Mouse (Mus musculus) ES-E14 (cell line): ENCODE measurements around the gene Tmem95. TPM values are rescaled to one million over a fixed set of nuclear protein-coding genes. Genes with fewer than 3 reads are reported as not detected.

Experiments
- DNase-seq: peaks from one replicate; pipeline ENCODE4 v3.0.0-alpha.2; 2013; ENCODE audit warnings: low read depth, low spot score
- H3K27ac ChIP-seq: 2 replicates; pipeline ENCODE4 v1.5.1; 2012; ENCODE audit warnings: low read depth, mild to moderate bottlenecking, low read length, moderate library complexity, mixed read lengths; ENCODE audit not compliant: poor library complexity, insufficient read depth, severe bottlenecking
- H3K36me3 ChIP-seq: 2 replicates; pipeline ENCODE4 v1.6.1; 2012; ENCODE audit warnings: mild to moderate bottlenecking, low read length, moderate library complexity, mixed read lengths; ENCODE audit not compliant: control insufficient read depth, poor library complexity, insufficient read depth, severe bottlenecking
- H3K4me1 ChIP-seq, 2 experiments: fragments of 150-350 bp in 1 of 2; sonication (generic) in 1 of 2; 2 replicates each; pipeline ENCODE4 v1.6.1; 2012; ENCODE audit warnings: low read length in 2 of 2, mild to moderate bottlenecking in 1 of 2, mixed read lengths in 1 of 2; ENCODE audit not compliant: control insufficient read depth in 2 of 2, insufficient read depth in 2 of 2, poor library complexity in 1 of 2
- H3K4me3 ChIP-seq, 2 experiments: fragments of 150-350 bp in 1 of 2; sonication (generic) in 1 of 2; 2 replicates each; pipeline ENCODE4 v1.5.1; 2012; ENCODE audit warnings: low read length in 2 of 2, low read depth in 1 of 2, mild to moderate bottlenecking in 1 of 2, mixed read lengths in 1 of 2; ENCODE audit not compliant: insufficient read depth in 1 of 2, poor library complexity in 1 of 2, severe bottlenecking in 1 of 2
- H3K9ac ChIP-seq: 2 replicates; pipeline ENCODE4 v1.6.1; 2012; ENCODE audit warnings: low read depth, mild to moderate bottlenecking, low read length, mixed read lengths; ENCODE audit not compliant: poor library complexity, insufficient read depth, severe bottlenecking
- H3K9me3 ChIP-seq: fragments of 150-350 bp; sonication (generic); 2 replicates; pipeline ENCODE4 v1.6.1; 2012; ENCODE audit warnings: low read depth, mild to moderate bottlenecking, low read length; ENCODE audit not compliant: control insufficient read depth, insufficient read depth
- CHD2 ChIP-seq: IDR thresholded peaks from 2 replicates; pipeline ENCODE4 v1.6.1; 2014; ENCODE audit warnings: mild to moderate bottlenecking, low read depth, low read length, inconsistent platforms
- HCFC1 ChIP-seq: IDR thresholded peaks from 2 replicates; pipeline ENCODE4 v1.6.1; 2012; ENCODE audit warnings: low read length, inconsistent platforms, borderline replicate concordance; ENCODE audit not compliant: insufficient read depth
- MAFK ChIP-seq: IDR thresholded peaks from 2 replicates; pipeline ENCODE4 v1.6.1; 2014; ENCODE audit warnings: mild to moderate bottlenecking, low read depth, low read length, inconsistent platforms; ENCODE audit not compliant: insufficient read depth
- ZC3H11A ChIP-seq: IDR thresholded peaks from 2 replicates; pipeline ENCODE4 v1.6.1; 2012; ENCODE audit warnings: low read depth, mild to moderate bottlenecking, inconsistent platforms, low read length, borderline replicate concordance
- ZNF384 ChIP-seq: IDR thresholded peaks from 2 replicates; pipeline ENCODE4 v1.6.1; 2012; ENCODE audit warnings: low read depth, low read length, inconsistent platforms
- in situ Hi-C, 2 experiments: fragments of 600-800 bp; cut with MboI; formaldehyde crosslinking; loops; one replicate each; pipeline ENCODE4 v1.15.1; 2025; ENCODE audit warnings: low sequenced_read_pairs in 2 of 2, inconsistent platforms in 1 of 2; ENCODE audit not compliant: unreplicated experiment in 2 of 2
- total RNA-seq: library from RNA; depleted of rRNA; stranded (reverse); fragments of 300-350 nt; gene quantifications from 2 replicates; pipeline ENCODE4 v1.2.3, GENCODE M21; 2012

The Tmem95 gene
- total RNA-seq, 1 experiment = not detected

GRCm38 (mm10) chr11:69858113-69858998, 19.5 kb downstream of the Tmem95 start, which contains the start of gene Tnk1:
Gene Tnk1 (minus strand): TSS chr11:69858730.
- TF ChIP-seq HCFC1 (no peak), ZNF384 (no peak), CHD2 (no peak), ZC3H11A (no peak), MAFK (no peak)
- Histone ChIP-seq H3K9me3 (no peaks in the 10 kb centered on the region), H3K27ac (no peak within 1 kb of the TSS), H3K36me3 (peaks cover 4% of the 10 kb centered on the region; the same call in 1 of the 2 replicates), H3K9ac (peak within 1 kb of the TSS; percentile 67), H3K4me1 (peaks cover 4 to 14% of the 10 kb centered on the region in 2 experiments; a peak in 2 of 4 replicates), H3K4me3 (peak within 1 kb of the TSS; percentile 53 to 65)
- in situ Hi-C loops = no loop called here
- DNase-seq = no peak

- no peaks in the 10 kb centered on the region for H3K9me3 ChIP-seq
- TF ChIP-seq CHD2 = no peak
- TF ChIP-seq ZC3H11A = no peak
- TF ChIP-seq ZNF384 = no peak
- no peak for TF ChIP-seq MAFK
- TF ChIP-seq HCFC1 = no peak
- H3K4me3 ChIP-seq = peak overlapping the region; percentile 52 to 58
- no peak overlapping the region for H3K27ac ChIP-seq
- peaks cover 15% of the 10 kb centered on the region; the same call in 1 of the 2 replicates for H3K36me3 ChIP-seq
- DNase-seq = no peak
- H3K9ac ChIP-seq = no peak overlapping the region
- in situ Hi-C loops = no loop called here
- H3K4me1 ChIP-seq = peaks cover 4 to 14% of the 10 kb centered on the region in 2 experiments; a peak in 2 of 4 replicates
These were observed 22.5 kb downstream of the Tmem95 start for GRCm38 (mm10) chr11:69855347-69855746.

GRCm38 (mm10) chr11:69854680-69855079, 23.1 kb downstream of the Tmem95 start:
- TF ChIP-seq MAFK = no peak
- TF ChIP-seq HCFC1 = no peak
- no peak for TF ChIP-seq CHD2
- TF ChIP-seq ZC3H11A = no peak
- TF ChIP-seq ZNF384 = no peak
- Histone ChIP-seq H3K36me3 (peaks cover 16% of the 10 kb centered on the region; the same call in 1 of the 2 replicates), H3K4me1 (peaks cover 4 to 14% of the 10 kb centered on the region in 2 experiments; a peak in 2 of 4 replicates), H3K27ac (no peak overlapping the region), H3K9me3 (no peaks in the 10 kb centered on the region), H3K9ac (no peak overlapping the region), H3K4me3 (no peak overlapping the region)
- in situ Hi-C loops = no loop called here
- DNase-seq = no peak

DNA sequence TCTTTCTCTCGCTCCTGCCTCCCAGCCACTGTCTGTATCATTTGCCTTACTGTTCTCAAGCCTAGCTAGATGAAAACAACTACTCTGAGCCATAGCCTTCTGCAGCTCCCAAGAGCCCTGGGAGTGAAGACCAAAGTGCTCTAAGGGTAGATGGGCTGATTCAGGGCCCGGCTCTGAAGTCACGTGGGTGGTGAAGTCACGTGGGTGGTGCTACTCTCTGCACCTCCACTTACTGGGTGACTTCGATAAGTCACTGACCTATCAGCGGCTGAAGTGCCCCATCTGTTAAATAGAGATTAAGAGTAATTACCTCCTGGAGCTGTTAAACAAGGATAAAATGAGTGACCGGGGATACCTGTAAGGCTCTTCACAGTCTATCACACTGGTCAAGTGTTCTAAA, 23.8 kb downstream of the Tmem95 start:
- no peak overlapping the region for H3K27ac ChIP-seq
- H3K9me3 ChIP-seq = no peaks in the 10 kb centered on the region
- in situ Hi-C loops = no loop called here
- H3K9ac ChIP-seq = no peak overlapping the region
- no peak overlapping the region for H3K4me3 ChIP-seq
- peaks cover 4 to 13% of the 10 kb centered on the region in 2 experiments; a peak in 2 of 4 replicates for H3K4me1 ChIP-seq
- no peak for TF ChIP-seq ZNF384
- TF ChIP-seq MAFK = no peak
- no peak for TF ChIP-seq ZC3H11A
- TF ChIP-seq HCFC1 = no peak
- no peak for TF ChIP-seq CHD2
- H3K36me3 ChIP-seq = peaks cover 16% of the 10 kb centered on the region; the same call in 1 of the 2 replicates
- no peak for DNase-seq
